Mouse (Mus musculus) cerebellum, adult 2 months (tissue): ENCODE data around the gene Gm20708. TPM values are rescaled to one million over a fixed set of nuclear protein-coding genes. Genes with fewer than 3 reads are reported as not detected.

Source experiments
- DNase-seq, 2 experiments: peaks; one replicate each; pipeline ENCODE4 v3.0.0; 2021
- H3K27ac ChIP-seq: fragments of 200-500 bp; 2 replicates; pipeline ENCODE4 v1.5.1; 2012; ENCODE audit warnings: low read length, control low read depth, inconsistent platforms; ENCODE audit not compliant: insufficient read depth
- H3K27me3 ChIP-seq: fragments of 200-500 bp; 2 replicates; pipeline ENCODE4 v1.6.1; 2012; ENCODE audit warnings: inconsistent platforms, mild to moderate bottlenecking, low read length, moderate library complexity; ENCODE audit not compliant: control insufficient read depth, insufficient read depth
- H3K4me1 ChIP-seq: fragments of 200-500 bp; 2 replicates; pipeline ENCODE4 v1.6.1; 2011; ENCODE audit warnings: low read length; ENCODE audit not compliant: control insufficient read depth, insufficient read depth
- H3K4me3 ChIP-seq: fragments of 200-500 bp; replicated peaks from 2 replicates; pipeline ENCODE3; 2011; ENCODE audit warnings: mild to moderate bottlenecking, low read depth, low read length, control low read depth; ENCODE audit not compliant: insufficient read depth
- CTCF ChIP-seq: fragments of 200-500 bp; IDR thresholded peaks from 2 replicates; pipeline ENCODE4 v1.5.1; 2011; ENCODE audit warnings: low read depth, mild to moderate bottlenecking, control low read depth, low read length, moderate library complexity, borderline replicate concordance; ENCODE audit not compliant: insufficient read depth
- POLR2A ChIP-seq: fragments of 200-500 bp; IDR thresholded peaks from 2 replicates; pipeline ENCODE4 v1.6.1; 2011; ENCODE audit warnings: low read length, control low read depth, borderline replicate concordance; ENCODE audit not compliant: insufficient read depth
- WGBS: fragments of 180-500 bp; shearing (Covaris S2); methylation state at CpG from one replicate; pipeline ENCODE4 v1.1.7; 2018; 5-methylcytosine and 5-hydroxymethylcytosine counted together
- polyA plus RNA-seq: library from polyadenylated mRNA; depleted of rRNA; stranded (reverse); fragments of >200 nt; gene quantifications from 2 replicates; pipeline ENCODE4 v1.2.3, GENCODE M21; 2012

Gm20708 gene
- polyA plus RNA-seq, 1 experiment, result 0.93 TPM

DNA sequence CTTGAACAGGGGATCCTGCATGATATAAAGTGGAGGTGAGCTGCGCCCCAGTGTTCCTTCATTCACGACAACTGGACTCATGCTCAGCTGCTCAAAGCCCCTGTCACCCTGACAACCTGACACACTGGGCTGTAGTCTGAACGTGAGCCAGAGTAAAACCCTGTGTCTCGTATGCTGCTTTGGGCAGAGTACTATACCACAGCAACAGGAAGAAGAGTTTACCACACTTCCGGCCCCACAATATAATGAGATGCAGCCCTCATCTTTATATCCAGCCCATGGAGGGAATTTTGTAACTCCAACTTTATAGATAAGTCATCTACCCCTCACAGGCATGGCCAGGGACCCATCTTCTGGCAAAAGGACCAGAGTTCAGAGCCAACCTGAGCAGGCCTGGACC is 32.4 kb upstream of the Gm20708 start:
- H3K4me1 ChIP-seq, result peaks cover 3% of the 10 kb centered on the region; the same call in 1 of the 2 replicates
- peaks cover 2% of the 10 kb centered on the region; the same call in 1 of the 2 replicates for H3K27me3 ChIP-seq
- H3K4me3 ChIP-seq, result no peak overlapping the region
- DNase-seq, result no peak
- TF ChIP-seq POLR2A (no peak), CTCF (no peak)
- no peak overlapping the region for H3K27ac ChIP-seq
- WGBS, result 88% methylated on average over 5 of the region's 5 CpGs

DNA sequence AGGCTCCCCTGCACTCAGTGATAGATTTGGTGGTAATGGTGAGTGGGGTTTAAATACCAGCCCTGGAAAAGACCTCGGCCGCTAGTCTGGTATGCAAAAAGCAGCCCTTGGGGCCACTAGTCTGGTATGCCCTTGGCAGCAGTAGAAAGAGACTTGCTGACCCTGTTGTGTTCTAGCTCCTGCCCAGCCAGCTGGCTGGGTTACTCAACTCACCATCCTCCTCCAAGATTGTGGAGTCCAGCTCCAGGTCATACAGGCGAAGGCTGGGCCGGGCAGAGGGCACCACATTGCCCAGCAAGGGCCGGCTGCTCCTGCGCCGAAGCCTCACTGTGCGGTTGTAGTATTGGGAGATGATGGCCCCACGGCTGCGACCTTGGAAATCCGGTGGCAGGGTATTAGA is 31.4 kb upstream of the Gm20708 start:
- 92% methylated on average over 11 of the region's 11 CpGs for WGBS
- no peak for DNase-seq
- Histone ChIP-seq H3K4me3 (no peak overlapping the region), H3K27me3 (peaks cover 3% of the 10 kb centered on the region; the same call in 1 of the 2 replicates), H3K27ac (no peak overlapping the region), H3K4me1 (peaks cover 5% of the 10 kb centered on the region; the same call in 1 of the 2 replicates)
- TF ChIP-seq POLR2A (no peak), CTCF (no peak)

DNA sequence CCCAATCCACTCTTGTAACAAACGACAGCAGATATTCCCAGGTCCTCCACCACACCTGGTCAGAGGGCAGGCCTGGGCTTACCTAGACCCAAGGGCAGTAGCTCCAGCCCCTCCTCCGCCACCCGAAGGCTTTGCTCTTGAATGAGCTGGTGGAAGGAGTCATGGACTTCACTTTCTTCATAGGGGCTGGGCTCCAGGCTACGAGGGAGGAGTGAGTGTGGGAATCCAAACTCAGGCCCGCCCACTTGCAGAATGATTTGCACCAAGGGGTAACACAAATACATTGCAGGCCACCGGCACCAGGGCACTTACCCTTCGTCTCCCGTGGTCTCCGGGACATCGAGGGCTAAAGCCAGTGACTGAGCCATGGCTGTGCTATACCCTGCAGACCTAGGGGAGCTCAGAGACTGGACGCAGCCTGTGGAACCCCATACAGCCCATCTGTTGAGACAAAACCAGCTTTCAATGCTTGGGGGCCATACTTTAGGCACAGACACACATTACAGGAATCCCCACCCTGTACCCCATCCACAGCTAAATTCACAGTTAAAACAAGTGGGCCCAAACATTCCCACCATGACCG is 30.5 kb upstream of the Gm20708 start:
- Histone ChIP-seq H3K4me3 (no peak overlapping the region), H3K27me3 (peaks cover 5% of the 10 kb centered on the region; the same call in 1 of the 2 replicates), H3K27ac (no peak overlapping the region; the same call in 1 of the 2 replicates), H3K4me1 (peaks cover 5% of the 10 kb centered on the region; the same call in 1 of the 2 replicates)
- DNase-seq, result no peak
- WGBS, result 87% methylated on average over 12 of the region's 12 CpGs
- no peak for TF ChIP-seq CTCF
- TF ChIP-seq POLR2A, result no peak

DNA sequence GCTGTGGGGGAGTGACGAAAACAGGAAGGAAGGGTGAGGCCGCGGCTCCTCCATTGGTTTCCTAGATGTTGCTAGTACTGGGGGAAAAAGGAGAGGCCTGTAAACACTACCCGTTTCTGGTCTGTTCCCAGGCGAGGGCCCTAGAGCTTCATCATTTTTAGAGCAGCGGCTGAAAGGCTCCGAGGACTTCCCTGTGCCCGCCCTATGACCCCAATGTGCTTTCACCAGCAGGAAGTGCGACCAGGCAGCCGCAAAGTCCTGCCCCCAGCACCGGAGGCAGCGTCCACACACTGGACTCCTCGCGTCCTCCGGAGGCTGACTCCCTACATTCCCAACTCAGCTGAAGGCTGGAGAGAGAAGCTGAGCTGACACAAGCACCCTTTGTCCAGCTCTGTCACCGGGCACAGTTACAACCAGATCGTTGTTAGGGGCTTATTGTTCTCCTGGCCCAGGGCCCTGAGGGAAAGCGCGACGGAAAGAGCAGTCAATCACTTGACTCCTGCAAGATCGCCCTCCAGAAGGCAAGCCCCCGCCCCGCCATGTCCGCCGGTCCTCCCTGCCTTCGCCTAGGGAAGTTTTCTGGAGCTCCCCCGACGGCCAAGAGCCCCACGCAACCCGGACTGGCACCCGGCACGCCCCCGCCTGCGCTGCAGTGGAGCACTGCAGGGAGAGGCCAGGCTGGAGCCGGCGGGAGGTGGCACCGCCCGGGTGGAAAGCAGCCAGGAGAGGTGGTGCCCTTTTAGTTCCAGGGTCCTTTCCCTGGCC is 29.9 kb upstream of the Gm20708 start:
- WGBS, result 19% methylated on average over 38 of the region's 38 CpGs
- DNase-seq, result peak in 1 of 2 experiments; percentile 32
- peak overlapping the region; percentile 56; the same call in 1 of the 2 replicates for H3K27ac ChIP-seq
- H3K4me3 ChIP-seq, result no peak overlapping the region
- H3K4me1 ChIP-seq, result peaks cover 5% of the 10 kb centered on the region; the same call in 1 of the 2 replicates
- no peak for TF ChIP-seq CTCF
- no peak for TF ChIP-seq POLR2A
- H3K27me3 ChIP-seq, result peaks cover 5% of the 10 kb centered on the region; the same call in 1 of the 2 replicates

DNA sequence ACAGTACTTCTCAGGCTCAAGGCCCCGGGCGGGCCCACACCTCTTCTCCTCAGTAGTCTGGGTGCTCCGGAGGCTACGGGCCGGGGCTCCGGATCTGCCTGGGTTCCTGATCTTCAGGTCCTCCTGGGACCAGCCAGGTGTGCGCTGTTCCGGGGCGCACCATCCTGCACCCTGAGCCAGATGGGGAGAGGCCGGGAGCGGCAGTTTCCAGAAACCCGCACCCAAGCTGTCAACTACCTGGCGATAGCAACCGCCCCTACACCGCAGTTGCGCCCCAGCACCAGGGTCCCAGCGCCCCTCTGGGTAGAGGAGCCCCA is 29.3 kb upstream of the Gm20708 start:
- TF ChIP-seq CTCF (no peak), POLR2A (no peak)
- no peak for DNase-seq
- H3K4me3 ChIP-seq, result no peak overlapping the region
- H3K4me1 ChIP-seq, result peaks cover 5% of the 10 kb centered on the region; the same call in 1 of the 2 replicates
- peaks cover 5% of the 10 kb centered on the region; the same call in 1 of the 2 replicates for H3K27me3 ChIP-seq
- H3K27ac ChIP-seq, result no peak overlapping the region
- WGBS, result 9% methylated on average over 17 of the region's 17 CpGs

DNA sequence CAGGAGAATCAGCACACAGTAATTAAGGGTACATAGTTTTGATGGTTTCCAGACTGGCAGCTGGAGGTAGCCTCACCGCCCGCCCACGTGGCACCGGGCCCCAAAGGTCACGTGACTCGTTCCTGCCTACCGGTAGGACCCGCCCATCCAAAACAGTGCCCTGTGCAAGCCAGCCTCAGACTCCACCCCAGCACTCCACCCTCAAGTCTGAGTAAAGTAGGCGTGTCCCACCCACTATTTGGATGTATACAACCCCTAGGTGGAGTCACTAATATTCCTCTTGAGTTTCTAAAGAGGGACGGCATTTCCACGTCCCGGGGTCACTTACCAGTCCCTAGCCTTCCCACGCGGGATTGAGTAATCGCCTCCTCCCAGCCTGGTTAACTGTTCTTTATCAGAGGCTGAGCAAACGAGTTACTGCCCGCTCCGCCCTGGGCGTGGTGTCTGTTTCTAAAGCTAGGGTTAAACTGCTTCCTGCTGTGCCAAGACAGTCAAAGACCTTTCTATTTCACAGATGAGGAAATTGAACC is 28.8 kb upstream of the Gm20708 start:
- WGBS, result 6% methylated on average over 19 of the region's 19 CpGs
- peak in 1 of 2 experiments; percentile 35 for DNase-seq
- Histone ChIP-seq H3K4me1 (peaks cover 5% of the 10 kb centered on the region; the same call in 1 of the 2 replicates), H3K27ac (no peak overlapping the region), H3K4me3 (no peak overlapping the region), H3K27me3 (peaks cover 5% of the 10 kb centered on the region; the same call in 1 of the 2 replicates)
- no peak for TF ChIP-seq POLR2A
- no peak for TF ChIP-seq CTCF

DNA sequence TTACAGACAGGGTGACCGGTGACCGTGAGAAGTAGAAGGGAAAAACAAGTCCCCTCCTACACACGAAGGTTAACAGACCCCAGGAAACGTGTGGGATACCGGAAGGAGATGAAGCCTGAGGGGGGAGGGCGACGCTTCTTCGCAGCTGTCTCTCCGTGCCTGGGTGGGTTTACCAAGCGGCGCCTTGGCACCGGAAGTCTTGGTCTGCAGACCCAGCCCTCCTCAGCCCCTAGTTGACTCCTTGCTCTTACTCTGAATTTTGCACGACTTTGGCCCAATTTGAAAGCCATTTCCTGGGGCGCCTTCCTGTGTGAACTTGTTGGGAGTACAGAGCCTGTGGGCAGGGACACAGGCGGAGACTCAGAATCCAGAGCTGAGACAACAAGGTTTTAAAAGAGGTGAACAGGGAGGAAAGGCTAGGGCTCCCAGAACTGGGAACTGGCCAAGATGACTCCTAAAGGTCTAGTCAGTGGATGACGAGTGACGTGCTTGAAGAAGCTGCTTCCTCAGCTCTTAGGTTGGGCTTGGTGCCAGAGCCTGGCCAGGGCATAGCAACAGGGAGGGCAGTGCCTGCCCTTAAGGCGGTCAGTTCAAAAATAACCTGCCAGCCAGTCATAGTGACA is 28.2 kb upstream of the Gm20708 start:
- peaks cover 5% of the 10 kb centered on the region; the same call in 1 of the 2 replicates for H3K4me1 ChIP-seq
- WGBS, result 25% methylated on average over 18 of the region's 18 CpGs
- TF ChIP-seq POLR2A (no peak), CTCF (no peak)
- no peak for DNase-seq
- no peak overlapping the region for H3K4me3 ChIP-seq
- H3K27ac ChIP-seq, result no peak overlapping the region
- H3K27me3 ChIP-seq, result peaks cover 5% of the 10 kb centered on the region; the same call in 1 of the 2 replicates
